Mouse (Mus musculus): ENCODE measurements around the gene Fut8. TPM values are rescaled to one million over a fixed set of nuclear protein-coding genes. Genes with fewer than 3 reads are reported as not detected.

The Fut8 gene
- polyA plus RNA-seq, 1 experiment from 2014 or later, result 34.7 TPM

GRCm38 (mm10) chr12:77292375-77293258 lies 54.7 kb downstream of the Fut8 start:
- Histone ChIP-seq H3K4me1 (ENCODE audit: control insufficient read depth, insufficient read depth, low read length) (no peaks in the 10 kb centered on the region), H3K27me3 (ENCODE audit: control insufficient read depth, insufficient read depth, low read length) (no peaks in the 10 kb centered on the region), H3K27ac (ENCODE audit: low read depth, low read length) (no peak overlapping the region), H3K36me3 (ENCODE audit: control insufficient read depth, insufficient read depth, low read length) (no peaks in the 10 kb centered on the region), H3K9ac (ENCODE audit: low read length) (no peak overlapping the region), H3K4me2 (no peak overlapping the region), H3K9me3 (ENCODE audit: control insufficient read depth, low read length) (no peaks in the 10 kb centered on the region), H3K4me3 (ENCODE audit: low read depth, low read length) (no peak overlapping the region)
- 81% methylated on average over 4 of the region's 4 CpGs for WGBS
- ATAC-seq (ENCODE audit: low FRiP score) (no peak), DNase-seq (ENCODE audit: low spot score, missing footprints) (peak; percentile 44)

GRCm38 (mm10) chr12:77296119-77296518 lies 58.2 kb downstream of the Fut8 start:
- no peaks in the 10 kb centered on the region for H3K27me3 ChIP-seq (ENCODE audit: control insufficient read depth, insufficient read depth, low read length)
- 93% methylated on average over 1 of the region's 1 CpGs for WGBS
- DNase-seq (ENCODE audit: low spot score, missing footprints), result peak; percentile 82
- no peaks in the 10 kb centered on the region for H3K36me3 ChIP-seq (ENCODE audit: control insufficient read depth, insufficient read depth, low read length)
- no peak overlapping the region for H3K9ac ChIP-seq (ENCODE audit: low read length)
- H3K27ac ChIP-seq (ENCODE audit: low read depth, low read length), result no peak overlapping the region
- no peak for ATAC-seq (ENCODE audit: low FRiP score)
- no peak overlapping the region for H3K4me3 ChIP-seq (ENCODE audit: low read depth, low read length)
- no peaks in the 10 kb centered on the region for H3K4me1 ChIP-seq (ENCODE audit: control insufficient read depth, insufficient read depth, low read length)
- H3K9me3 ChIP-seq (ENCODE audit: control insufficient read depth, low read length), result no peaks in the 10 kb centered on the region
- no peak overlapping the region for H3K4me2 ChIP-seq

GRCm38 (mm10) chr12:77297114-77297513 lies 59.2 kb downstream of the Fut8 start:
- 87% methylated on average over 4 of the region's 4 CpGs for WGBS
- no peak overlapping the region for H3K4me3 ChIP-seq (ENCODE audit: low read depth, low read length)
- H3K9me3 ChIP-seq (ENCODE audit: control insufficient read depth, low read length), result no peaks in the 10 kb centered on the region
- H3K4me2 ChIP-seq, result no peak overlapping the region
- DNase-seq (ENCODE audit: low spot score, missing footprints) (peak; percentile 70), ATAC-seq (ENCODE audit: low FRiP score) (no peak)
- no peaks in the 10 kb centered on the region for H3K4me1 ChIP-seq (ENCODE audit: control insufficient read depth, insufficient read depth, low read length)
- H3K27me3 ChIP-seq (ENCODE audit: control insufficient read depth, insufficient read depth, low read length), result no peaks in the 10 kb centered on the region
- H3K9ac ChIP-seq (ENCODE audit: low read length), result no peak overlapping the region
- H3K27ac ChIP-seq (ENCODE audit: low read depth, low read length), result no peak overlapping the region
- no peaks in the 10 kb centered on the region for H3K36me3 ChIP-seq (ENCODE audit: control insufficient read depth, insufficient read depth, low read length)

GRCm38 (mm10) chr12:77297858-77298257 lies 59.9 kb downstream of the Fut8 start:
- no peaks in the 10 kb centered on the region for H3K27me3 ChIP-seq (ENCODE audit: control insufficient read depth, insufficient read depth, low read length)
- WGBS, result 79% methylated on average over 2 of the region's 2 CpGs
- no peaks in the 10 kb centered on the region for H3K4me1 ChIP-seq (ENCODE audit: control insufficient read depth, insufficient read depth, low read length)

GRCm38 (mm10) chr12:77302011-77302410 lies 64.1 kb downstream of the Fut8 start:
- Histone ChIP-seq H3K9me3 (ENCODE audit: control insufficient read depth, low read length) (no peaks in the 10 kb centered on the region), H3K27me3 (ENCODE audit: control insufficient read depth, insufficient read depth, low read length) (no peaks in the 10 kb centered on the region), H3K4me1 (ENCODE audit: control insufficient read depth, insufficient read depth, low read length) (no peaks in the 10 kb centered on the region), H3K36me3 (ENCODE audit: control insufficient read depth, insufficient read depth, low read length) (no peaks in the 10 kb centered on the region), H3K4me3 (ENCODE audit: low read depth, low read length) (no peak overlapping the region), H3K27ac (ENCODE audit: low read depth, low read length) (no peak overlapping the region), H3K9ac (ENCODE audit: low read length) (no peak overlapping the region), H3K4me2 (no peak overlapping the region)
- DNase-seq (ENCODE audit: low spot score, missing footprints) (no peak), ATAC-seq (ENCODE audit: low FRiP score) (no peak)
- 97% methylated on average over 1 of the region's 1 CpGs for WGBS

More at GRCm38 (mm10) chr12:77297858-77298257, 59.9 kb downstream of the Fut8 start:
- Histone ChIP-seq H3K9me3 (ENCODE audit: control insufficient read depth, low read length) (no peaks in the 10 kb centered on the region), H3K36me3 (ENCODE audit: control insufficient read depth, insufficient read depth, low read length) (no peaks in the 10 kb centered on the region), H3K4me2 (no peak overlapping the region), H3K27ac (ENCODE audit: low read depth, low read length) (no peak overlapping the region), H3K9ac (ENCODE audit: low read length) (no peak overlapping the region), H3K4me3 (ENCODE audit: low read depth, low read length) (no peak overlapping the region)
- ATAC-seq (ENCODE audit: low FRiP score) (no peak), DNase-seq (ENCODE audit: low spot score, missing footprints) (peak; percentile 57)

GRCm38 (mm10) chr12:77303367-77303766 lies 65.4 kb downstream of the Fut8 start:
- H3K9ac ChIP-seq (ENCODE audit: low read length), result no peak overlapping the region
- H3K36me3 ChIP-seq (ENCODE audit: control insufficient read depth, insufficient read depth, low read length), result no peaks in the 10 kb centered on the region
- no peak overlapping the region for H3K4me2 ChIP-seq
- ATAC-seq (ENCODE audit: low FRiP score) (no peak), DNase-seq (ENCODE audit: low spot score, missing footprints) (no peak)
- H3K27ac ChIP-seq (ENCODE audit: low read depth, low read length), result no peak overlapping the region
- H3K4me1 ChIP-seq (ENCODE audit: control insufficient read depth, insufficient read depth, low read length), result no peaks in the 10 kb centered on the region
- H3K4me3 ChIP-seq (ENCODE audit: low read depth, low read length), result no peak overlapping the region
- no peaks in the 10 kb centered on the region for H3K9me3 ChIP-seq (ENCODE audit: control insufficient read depth, low read length)
- no peaks in the 10 kb centered on the region for H3K27me3 ChIP-seq (ENCODE audit: control insufficient read depth, insufficient read depth, low read length)

GRCm38 (mm10) chr12:77305502-77305901 lies 67.6 kb downstream of the Fut8 start:
- DNase-seq (ENCODE audit: low spot score, missing footprints) (peak; percentile 44), ATAC-seq (ENCODE audit: low FRiP score) (no peak)
- H3K9ac ChIP-seq (ENCODE audit: low read length), result no peak overlapping the region
- no peaks in the 10 kb centered on the region for H3K27me3 ChIP-seq (ENCODE audit: control insufficient read depth, insufficient read depth, low read length)
- 90% methylated on average over 3 of the region's 3 CpGs for WGBS
- H3K9me3 ChIP-seq (ENCODE audit: control insufficient read depth, low read length), result no peaks in the 10 kb centered on the region
- H3K4me2 ChIP-seq, result no peak overlapping the region
- H3K27ac ChIP-seq (ENCODE audit: low read depth, low read length), result no peak overlapping the region
- H3K4me1 ChIP-seq (ENCODE audit: control insufficient read depth, insufficient read depth, low read length), result no peaks in the 10 kb centered on the region
- no peaks in the 10 kb centered on the region for H3K36me3 ChIP-seq (ENCODE audit: control insufficient read depth, insufficient read depth, low read length)
- H3K4me3 ChIP-seq (ENCODE audit: low read depth, low read length), result no peak overlapping the region

- ATAC-seq (ENCODE audit: low FRiP score) (no peak), DNase-seq (ENCODE audit: low spot score, missing footprints) (no peak)
- Histone ChIP-seq H3K36me3 (ENCODE audit: control insufficient read depth, insufficient read depth, low read length) (no peaks in the 10 kb centered on the region), H3K9ac (ENCODE audit: low read length) (no peak overlapping the region), H3K4me3 (ENCODE audit: low read depth, low read length) (no peak overlapping the region), H3K4me2 (no peak overlapping the region), H3K27ac (ENCODE audit: low read depth, low read length) (no peak overlapping the region), H3K9me3 (ENCODE audit: control insufficient read depth, low read length) (no peaks in the 10 kb centered on the region), H3K4me1 (ENCODE audit: control insufficient read depth, insufficient read depth, low read length) (no peaks in the 10 kb centered on the region), H3K27me3 (ENCODE audit: control insufficient read depth, insufficient read depth, low read length) (no peaks in the 10 kb centered on the region)
- WGBS, result 80% methylated on average over 3 of the region's 3 CpGs
Observed at GRCm38 (mm10) chr12:77306759-77307314, 68.9 kb downstream of the Fut8 start.

- DNase-seq (ENCODE audit: low spot score, missing footprints) (no peak), ATAC-seq (ENCODE audit: low FRiP score) (no peak)
- H3K27me3 ChIP-seq (ENCODE audit: control insufficient read depth, insufficient read depth, low read length), result no peaks in the 10 kb centered on the region
- no peaks in the 10 kb centered on the region for H3K4me1 ChIP-seq (ENCODE audit: control insufficient read depth, insufficient read depth, low read length)
- no peak overlapping the region for H3K27ac ChIP-seq (ENCODE audit: low read depth, low read length)
- H3K36me3 ChIP-seq (ENCODE audit: control insufficient read depth, insufficient read depth, low read length), result no peaks in the 10 kb centered on the region
- H3K4me2 ChIP-seq, result no peak overlapping the region
- no peaks in the 10 kb centered on the region for H3K9me3 ChIP-seq (ENCODE audit: control insufficient read depth, low read length)
- H3K9ac ChIP-seq (ENCODE audit: low read length), result no peak overlapping the region
- no peak overlapping the region for H3K4me3 ChIP-seq (ENCODE audit: low read depth, low read length)
Observed at GRCm38 (mm10) chr12:77309507-77309906, 71.6 kb downstream of the Fut8 start.

All from midbrain, embryonic 11.5 days (tissue).